Mouse (Mus musculus) heart, embryonic 13.5 days (tissue): ENCODE measurements at regions not wholly inside any gene's neighbourhood (a gene's known extent, or its start where the extent isn't known, plus 50 kb on each side); places are given as distances from the start of the nearest gene placed in this dataset.

Experiments
- ATAC-seq: fragments of 200-750 bp; cut with Nextera tagmentation; 2 replicates; pipeline ENCODE4 v1.8.0; 2017; ENCODE audit warnings: moderate TSS enrichment; ENCODE audit not compliant: insufficient number of reproducible peaks, low FRiP score, low TSS enrichment; ENCODE audit errors: extremely low read depth
- H3K27ac ChIP-seq: fragments of 300-500 bp; sonication (generic); replicated peaks from 2 replicates; pipeline ENCODE4 v1.5.1; 2015; ENCODE audit warnings: moderate library complexity, mild to moderate bottlenecking, inconsistent platforms
- H3K27me3 ChIP-seq: fragments of 300-500 bp; sonication (generic); replicated peaks from 2 replicates; pipeline ENCODE4 v1.6.1; 2015; ENCODE audit warnings: mild to moderate bottlenecking, inconsistent platforms
- H3K36me3 ChIP-seq: fragments of 300-500 bp; sonication (generic); 2 replicates; pipeline ENCODE4 v1.6.1; 2015; ENCODE audit warnings: mild to moderate bottlenecking, inconsistent platforms
- H3K4me1 ChIP-seq: fragments of 300-500 bp; sonication (generic); 2 replicates; pipeline ENCODE4 v1.6.1; 2015; ENCODE audit warnings: inconsistent platforms
- H3K4me2 ChIP-seq: fragments of 300-500 bp; sonication (generic); 2 replicates; pipeline ENCODE4 v1.6.1; 2015; ENCODE audit warnings: inconsistent platforms, mild to moderate bottlenecking, moderate library complexity
- H3K4me3 ChIP-seq: fragments of 300-500 bp; sonication (generic); 2 replicates; pipeline ENCODE4 v1.5.1; 2015; ENCODE audit warnings: moderate library complexity, mild to moderate bottlenecking, inconsistent platforms
- H3K9ac ChIP-seq: fragments of 300-500 bp; sonication (generic); 2 replicates; pipeline ENCODE4 v1.6.1; 2015; ENCODE audit warnings: inconsistent platforms, mild to moderate bottlenecking, moderate library complexity
- H3K9me3 ChIP-seq: fragments of 300-500 bp; sonication (generic); 2 replicates; pipeline ENCODE4 v1.6.1; 2016; ENCODE audit warnings: inconsistent platforms
- WGBS: fragments of 180-500 bp; shearing (Covaris S2); methylation state at CpG from one replicate; pipeline ENCODE4 v1.1.7; 2015; ENCODE audit warnings: mixed read lengths; 5-methylcytosine and 5-hydroxymethylcytosine counted together

GRCm38 (mm10) chr16:77399846-77400275 is 202.0 kb downstream of the Gm11146 start:
- WGBS, result 13% methylated on average over 10 of the region's 10 CpGs
- peaks cover 36% of the 10 kb centered on the region for H3K4me1 ChIP-seq
- H3K36me3 ChIP-seq, result peaks cover 5% of the 10 kb centered on the region
- H3K9me3 ChIP-seq, result no peaks in the 10 kb centered on the region
- H3K27ac ChIP-seq, result peak overlapping the region; percentile 82
- H3K4me2 ChIP-seq, result peak overlapping the region; percentile 77
- peak overlapping the region; percentile 49 for H3K4me3 ChIP-seq
- H3K9ac ChIP-seq, result peak overlapping the region; percentile 79
- ATAC-seq, result no peak
- H3K27me3 ChIP-seq, result no peaks in the 10 kb centered on the region

GRCm38 (mm10) chr16:77394054-77394716 is 207.7 kb downstream of the Gm11146 start:
- Histone ChIP-seq H3K36me3 (peaks cover 5% of the 10 kb centered on the region), H3K4me3 (no peak overlapping the region), H3K4me2 (no peak overlapping the region), H3K4me1 (peaks cover 19% of the 10 kb centered on the region), H3K9ac (no peak overlapping the region), H3K9me3 (no peaks in the 10 kb centered on the region), H3K27me3 (no peaks in the 10 kb centered on the region), H3K27ac (0 out of 2 replicates have a peak overlapping the region, but pooled peaks have one; percentile 32)
- WGBS, result 57% methylated on average over 3 of the region's 3 CpGs
- no peak for ATAC-seq

GRCm38 (mm10) chr16:77393470-77393869 is 208.4 kb downstream of the Gm11146 start:
- no peaks in the 10 kb centered on the region for H3K9me3 ChIP-seq
- no peak overlapping the region for H3K27ac ChIP-seq
- H3K36me3 ChIP-seq, result peaks cover 5% of the 10 kb centered on the region
- WGBS, result 82% methylated on average over 5 of the region's 5 CpGs
- no peaks in the 10 kb centered on the region for H3K27me3 ChIP-seq
- no peak overlapping the region for H3K4me3 ChIP-seq
- no peak overlapping the region for H3K9ac ChIP-seq
- peaks cover 16% of the 10 kb centered on the region for H3K4me1 ChIP-seq
- no peak overlapping the region for H3K4me2 ChIP-seq
- ATAC-seq, result no peak

GRCm38 (mm10) chr16:77392205-77392604 is 209.7 kb downstream of the Gm11146 start:
- Histone ChIP-seq H3K9me3 (no peaks in the 10 kb centered on the region), H3K9ac (no peak overlapping the region), H3K27ac (no peak overlapping the region), H3K4me1 (peaks cover 14% of the 10 kb centered on the region), H3K27me3 (no peaks in the 10 kb centered on the region), H3K4me2 (no peak overlapping the region), H3K4me3 (no peak overlapping the region), H3K36me3 (peaks cover 5% of the 10 kb centered on the region)
- 71% methylated on average over 4 of the region's 4 CpGs for WGBS
- ATAC-seq, result no peak

GRCm38 (mm10) chr16:77384021-77384729 is 217.7 kb downstream of the Gm11146 start:
- H3K4me3 ChIP-seq, result no peak overlapping the region
- ATAC-seq, result no peak
- 60% methylated on average over 6 of the region's 6 CpGs for WGBS

GRCm38 (mm10) chr16:77382790-77383189 is 219.1 kb downstream of the Gm11146 start:
- no peak for ATAC-seq
- Histone ChIP-seq H3K4me1 (peaks cover 17% of the 10 kb centered on the region), H3K9ac (no peak overlapping the region), H3K4me3 (no peak overlapping the region), H3K27me3 (no peaks in the 10 kb centered on the region), H3K27ac (no peak overlapping the region), H3K9me3 (no peaks in the 10 kb centered on the region), H3K36me3 (no peaks in the 10 kb centered on the region), H3K4me2 (no peak overlapping the region)
- WGBS, result 73% methylated on average over 2 of the region's 2 CpGs

More at GRCm38 (mm10) chr16:77384021-77384729, 217.7 kb downstream of the Gm11146 start:
- Histone ChIP-seq H3K27ac (no peak overlapping the region), H3K4me1 (peaks cover 14% of the 10 kb centered on the region), H3K4me2 (no peak overlapping the region), H3K36me3 (no peaks in the 10 kb centered on the region), H3K9ac (no peak overlapping the region), H3K9me3 (no peaks in the 10 kb centered on the region), H3K27me3 (no peaks in the 10 kb centered on the region)

DNA sequence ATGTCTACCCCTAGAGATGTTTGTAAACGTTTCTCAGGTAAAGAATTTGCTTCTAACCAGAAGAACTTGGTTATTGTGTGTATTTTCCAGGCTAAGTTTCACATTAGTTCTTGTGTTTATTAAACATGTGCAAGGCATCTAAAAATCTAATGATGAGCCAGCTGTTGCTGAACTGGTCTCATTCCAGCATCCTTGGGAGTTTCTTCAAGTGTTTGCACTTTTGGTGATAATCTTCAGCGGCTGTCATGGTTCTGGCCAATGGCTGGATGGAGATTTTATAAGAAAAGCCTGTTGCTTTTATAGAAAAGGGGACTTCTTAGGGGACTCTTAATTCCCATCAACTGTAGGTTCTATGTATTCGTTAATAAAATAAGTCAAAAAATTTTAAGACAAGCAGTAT is 229.1 kb downstream of the Gm11146 start:
- Histone ChIP-seq H3K9ac (no peak overlapping the region), H3K9me3 (no peaks in the 10 kb centered on the region), H3K4me3 (no peak overlapping the region), H3K4me1 (peaks cover 7% of the 10 kb centered on the region; the same call in 1 of the 2 replicates), H3K27me3 (no peaks in the 10 kb centered on the region), H3K4me2 (no peak overlapping the region), H3K36me3 (no peaks in the 10 kb centered on the region), H3K27ac (no peak overlapping the region)
- ATAC-seq, result no peak
- 68% methylated on average over 3 of the region's 3 CpGs for WGBS

GRCm38 (mm10) chr16:77369810-77370209 is 232.1 kb downstream of the Gm11146 start:
- no peaks in the 10 kb centered on the region for H3K36me3 ChIP-seq
- peak; percentile 42; the same call in 1 of the 2 replicates for ATAC-seq

DNA sequence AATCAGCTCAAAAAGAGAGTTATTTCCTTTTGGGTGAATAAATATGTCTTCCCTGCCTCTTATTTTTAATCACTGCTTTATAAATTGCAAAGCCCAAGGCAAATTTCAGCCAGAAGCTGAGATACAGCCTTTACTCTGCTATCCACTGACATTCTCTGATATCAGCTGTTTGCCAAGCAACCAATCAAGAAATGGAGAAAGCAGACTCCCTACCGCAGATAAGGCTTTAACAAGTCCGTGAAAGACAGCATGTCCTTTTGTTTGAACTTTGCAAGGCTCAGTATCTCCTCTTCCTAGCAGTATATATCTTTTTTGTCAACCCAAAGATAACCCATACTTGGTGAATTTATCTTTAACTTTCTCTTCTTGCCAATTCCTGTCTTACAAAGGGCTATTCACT is 236.6 kb downstream of the Gm11146 start:
- H3K27ac ChIP-seq, result no peak overlapping the region
- H3K9me3 ChIP-seq, result no peaks in the 10 kb centered on the region
- no peak overlapping the region for H3K9ac ChIP-seq
- no peaks in the 10 kb centered on the region for H3K27me3 ChIP-seq
- no peak for ATAC-seq
- H3K36me3 ChIP-seq, result peaks cover 5% of the 10 kb centered on the region; the same call in 1 of the 2 replicates
- no peak overlapping the region for H3K4me2 ChIP-seq
- no peak overlapping the region for H3K4me3 ChIP-seq
- H3K4me1 ChIP-seq, result peaks cover 18% of the 10 kb centered on the region
- WGBS, result 17% methylated on average over 2 of the region's 2 CpGs

More at GRCm38 (mm10) chr16:77369810-77370209, 232.1 kb downstream of the Gm11146 start:
- 59% methylated on average over 2 of the region's 2 CpGs for WGBS
- H3K4me3 ChIP-seq, result no peak overlapping the region
- no peaks in the 10 kb centered on the region for H3K27me3 ChIP-seq
- H3K9me3 ChIP-seq, result no peaks in the 10 kb centered on the region
- no peak overlapping the region for H3K4me2 ChIP-seq
- H3K9ac ChIP-seq, result no peak overlapping the region
- H3K27ac ChIP-seq, result peak overlapping the region; percentile 56
- peaks cover 13% of the 10 kb centered on the region for H3K4me1 ChIP-seq

GRCm38 (mm10) chr16:77364439-77364838 is 237.5 kb downstream of the Gm11146 start:
- Histone ChIP-seq H3K4me3 (no peak overlapping the region), H3K4me1 (peaks cover 16% of the 10 kb centered on the region), H3K27me3 (no peaks in the 10 kb centered on the region), H3K4me2 (no peak overlapping the region), H3K9me3 (no peaks in the 10 kb centered on the region), H3K36me3 (peaks cover 5% of the 10 kb centered on the region; the same call in 1 of the 2 replicates), H3K9ac (no peak overlapping the region), H3K27ac (no peak overlapping the region; the same call in 1 of the 2 replicates)
- ATAC-seq, result no peak
- 77% methylated on average over 3 of the region's 3 CpGs for WGBS

DNA sequence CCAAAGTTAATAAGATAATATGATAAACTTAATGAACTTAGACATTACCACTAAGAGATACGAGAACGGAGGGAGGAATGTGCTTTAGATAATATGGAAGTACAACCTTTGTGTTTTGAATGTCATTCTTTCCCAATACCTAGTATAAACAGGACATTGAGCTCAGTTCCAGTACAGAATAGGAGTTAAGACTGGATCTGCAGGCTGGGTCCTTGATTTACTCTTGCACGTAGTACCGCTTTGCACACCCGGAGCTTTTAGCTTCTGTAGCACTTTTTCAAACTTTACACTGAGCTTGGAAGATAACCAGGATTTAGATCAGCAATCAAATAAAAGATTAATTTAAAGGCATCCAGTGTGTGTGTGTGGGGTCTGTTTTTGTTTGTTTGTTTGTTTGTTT is 242.7 kb downstream of the Gm11146 start:
- WGBS, result 75% methylated on average over 5 of the region's 5 CpGs

More for the DNA sequence above, 242.7 kb downstream of the Gm11146 start:
- Histone ChIP-seq H3K4me1 (peaks cover 8% of the 10 kb centered on the region), H3K4me3 (no peak overlapping the region), H3K9ac (no peak overlapping the region), H3K4me2 (no peak overlapping the region), H3K27ac (no peak overlapping the region), H3K9me3 (no peaks in the 10 kb centered on the region), H3K27me3 (no peaks in the 10 kb centered on the region), H3K36me3 (peaks cover 5% of the 10 kb centered on the region; the same call in 1 of the 2 replicates)
- ATAC-seq, result no peak
